Mouse (Mus musculus) heart, postnatal 10 days (tissue): Measurements from ENCODE around the gene Sar1b. TPM values are rescaled to one million over a fixed set of nuclear protein-coding genes. Genes with fewer than 3 reads are reported as not detected.
"Not testable (repeated sequence)": the region's sequence is repeated elsewhere in the genome, so short reads cannot be mapped to it uniquely, and the experiment has no call there.

ENCODE experiments used
- DNase-seq, 2 experiments: peaks; one replicate each; pipeline ENCODE4 v3.0.0; 2021
- intact Hi-C: fragments of 180-260 bp; cut with DNase I; formaldehyde crosslinking; loops from one replicate; pipeline ENCODE4 v1.15.1; 2025
- total RNA-seq, 2 experiments: library from RNA; stranded (reverse); gene quantifications; 2 replicates each; pipeline ENCODE4 v1.2.3; 2021

Sar1b gene
- total RNA-seq, 2 experiments from 2014 or later, result 94.0 to 96.2 TPM

DNA sequence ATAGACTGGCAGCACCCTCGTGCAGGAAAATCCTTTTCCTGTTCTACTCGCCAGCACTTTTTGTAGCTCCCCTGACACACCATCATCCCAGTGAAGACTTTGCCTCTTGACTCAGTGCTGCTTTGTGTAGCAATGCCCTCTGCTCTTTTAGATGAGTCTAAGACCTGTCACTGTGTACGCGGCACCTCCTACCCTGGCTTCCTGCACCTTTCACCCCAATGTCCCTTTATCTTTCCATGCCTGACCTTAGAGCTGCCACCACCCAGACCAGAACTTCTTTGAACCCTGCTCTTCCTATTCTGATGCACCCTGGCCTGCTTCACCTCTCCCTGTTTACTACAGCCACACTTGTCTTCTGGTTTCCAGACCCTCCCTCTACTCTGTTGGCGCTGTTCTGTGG lies 4.8 kb downstream of the Sar1b start:
- intact Hi-C loops, result no loop called here
- no peak for DNase-seq

DNA sequence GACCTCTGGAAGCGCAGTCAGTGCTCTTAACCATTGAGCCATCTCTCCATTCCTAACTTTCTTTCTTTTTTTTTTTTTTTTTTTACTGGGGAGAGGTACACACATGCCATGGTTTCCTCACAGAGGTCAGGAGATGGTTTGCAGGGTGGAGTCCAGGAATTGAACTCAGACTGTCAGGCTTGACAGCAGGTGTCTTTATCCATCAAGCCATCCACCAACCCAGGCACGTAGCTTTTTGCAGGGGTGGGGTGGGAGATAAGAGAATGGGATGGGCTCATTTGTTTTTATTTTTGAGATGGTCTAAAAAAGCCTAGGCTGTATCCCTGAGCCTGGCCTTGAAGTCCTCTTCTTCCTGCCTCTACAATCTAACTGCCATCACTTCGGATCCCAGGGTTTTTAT lies 12.0 kb downstream of the Sar1b start:
- DNase-seq, result no peak
- intact Hi-C loops, result no loop called here

DNA sequence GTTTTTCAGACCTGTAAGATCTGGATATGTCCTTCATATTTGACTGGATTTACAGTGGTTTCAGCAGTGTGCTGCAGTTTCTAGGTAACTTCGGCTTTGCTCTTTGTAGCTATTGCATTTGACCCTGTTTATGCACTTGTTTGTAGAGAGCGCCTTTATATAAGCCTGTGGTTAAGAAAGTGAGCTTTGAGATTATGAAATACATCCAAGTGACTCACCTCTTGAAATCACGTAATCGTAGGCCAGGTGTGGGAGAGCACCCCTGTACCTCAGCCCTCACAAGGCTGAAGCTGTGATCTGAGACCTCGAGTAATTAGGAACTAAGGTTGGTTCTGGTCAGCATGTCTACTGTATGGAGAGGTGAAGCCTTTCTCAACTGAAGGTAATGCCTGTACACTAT lies 14.0 kb downstream of the Sar1b start:
- DNase-seq, result no peak
- intact Hi-C loops, result no loop called here

DNA sequence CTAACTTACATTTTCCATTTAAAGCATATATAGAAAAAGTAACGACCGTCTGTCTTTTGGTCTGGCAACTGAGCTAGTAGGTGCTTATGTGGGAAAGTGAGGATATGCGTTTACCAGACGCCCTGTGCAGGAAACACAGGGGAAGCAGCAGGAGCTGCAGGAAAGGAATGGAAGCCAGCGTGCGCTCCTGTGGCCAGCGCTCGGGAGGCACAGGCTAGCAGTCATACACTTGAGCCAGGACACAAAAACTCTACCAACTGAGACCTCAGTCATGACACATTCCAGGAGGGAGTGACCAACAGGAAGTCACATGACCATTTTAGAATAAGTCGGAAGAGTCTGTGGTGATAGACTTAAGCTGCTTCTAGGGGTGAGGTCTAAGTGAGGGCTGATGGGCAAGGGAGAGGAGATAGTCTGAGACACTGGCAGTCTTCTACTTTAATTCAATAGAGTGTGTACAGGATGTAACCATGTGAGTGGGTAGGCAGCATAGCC lies 17.3 kb downstream of the Sar1b start:
- no peak for DNase-seq
- intact Hi-C loops, result no loop called here

DNA sequence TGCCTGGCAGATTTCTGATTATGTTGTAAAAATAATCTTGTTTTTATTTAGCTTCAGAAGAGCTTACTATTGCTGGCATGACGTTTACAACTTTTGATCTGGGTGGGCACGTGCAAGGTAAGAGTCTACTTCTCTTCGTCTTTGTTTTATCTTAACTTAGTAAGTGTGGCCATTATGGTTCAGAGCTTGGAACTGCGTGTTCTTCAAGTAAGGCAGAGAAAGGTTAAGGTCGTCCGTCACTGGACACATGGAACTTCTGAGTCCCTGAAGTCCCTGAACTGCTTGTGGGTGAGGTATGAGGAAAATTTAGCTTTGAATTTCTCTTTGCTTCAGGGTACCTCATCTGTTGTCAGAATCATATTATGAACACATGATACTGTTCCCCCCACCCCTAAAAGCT lies 19.2 kb downstream of the Sar1b start:
- no peak for DNase-seq
- intact Hi-C loops, result no loop called here

DNA sequence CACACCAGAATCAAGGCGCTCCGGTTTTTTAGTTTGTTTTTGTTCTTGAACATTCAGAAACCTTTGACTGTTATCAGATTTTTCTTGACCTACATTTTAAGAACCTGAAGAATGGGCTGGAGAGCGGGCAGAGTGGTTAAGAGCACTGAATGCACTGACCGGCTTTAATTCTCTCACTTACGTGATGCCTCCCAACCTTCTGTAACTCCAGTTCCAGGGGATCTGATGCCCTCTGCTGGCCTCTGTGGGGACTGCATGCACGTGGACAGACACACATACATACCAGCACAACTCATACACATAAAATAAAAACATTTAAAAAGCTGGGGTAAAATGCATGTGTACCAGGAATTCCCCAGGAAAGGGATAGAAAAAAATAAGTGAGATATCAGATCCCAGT lies 22.4 kb downstream of the Sar1b start:
- DNase-seq, result peak; percentile 29 to 61

DNA sequence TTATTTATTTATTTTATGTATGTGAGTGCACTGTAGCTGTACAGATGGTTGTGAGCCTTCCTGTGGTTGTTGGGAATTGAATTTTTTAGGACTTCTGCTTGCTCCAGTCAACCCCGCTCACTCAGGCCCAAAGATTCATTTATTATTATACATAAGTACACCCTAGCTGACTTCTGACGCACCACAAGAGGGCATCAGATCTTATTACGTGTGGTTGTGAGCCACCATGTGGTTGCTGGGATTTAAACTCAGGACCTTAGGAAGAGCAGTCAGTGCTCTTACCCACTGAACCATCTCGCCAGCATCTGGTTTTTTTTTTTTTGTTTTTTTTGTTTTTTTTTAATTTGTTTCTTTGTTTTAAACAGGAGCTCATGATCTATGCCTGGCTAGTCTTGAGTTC lies 26.2 kb downstream of the Sar1b start:
- intact Hi-C loops, result loop anchor here (5.0 kb wide), 1 partner anchor 52 kb away; no protein-coding TSS in a partner anchor
- not testable (repeated sequence) for DNase-seq

More for the DNA sequence above, 22.4 kb downstream of the Sar1b start:
- intact Hi-C loops, result loop anchor here (5.0 kb wide), 1 partner anchor 49 kb away; no protein-coding TSS in a partner anchor

DNA sequence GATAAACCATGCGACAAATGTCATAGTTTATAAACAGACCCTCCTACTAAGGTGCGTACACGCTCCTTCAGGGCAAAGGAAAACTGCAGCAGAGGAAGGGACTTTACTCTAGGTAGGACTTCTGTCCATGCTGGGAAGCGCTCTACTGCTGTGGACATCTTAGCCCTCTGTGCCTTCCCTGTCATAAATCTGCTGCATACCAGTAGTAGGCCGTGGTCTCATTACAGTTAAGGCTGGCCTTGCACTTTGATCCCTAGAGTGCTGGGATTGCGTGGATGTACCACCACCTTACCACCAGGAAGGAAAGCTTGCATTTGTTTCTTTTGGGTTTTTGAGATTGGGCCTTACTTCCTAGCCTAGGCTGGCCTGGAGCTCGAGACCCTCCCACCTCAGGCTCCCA lies 27.2 kb downstream of the Sar1b start:
- no peak for DNase-seq
- intact Hi-C loops, result no loop called here

DNA sequence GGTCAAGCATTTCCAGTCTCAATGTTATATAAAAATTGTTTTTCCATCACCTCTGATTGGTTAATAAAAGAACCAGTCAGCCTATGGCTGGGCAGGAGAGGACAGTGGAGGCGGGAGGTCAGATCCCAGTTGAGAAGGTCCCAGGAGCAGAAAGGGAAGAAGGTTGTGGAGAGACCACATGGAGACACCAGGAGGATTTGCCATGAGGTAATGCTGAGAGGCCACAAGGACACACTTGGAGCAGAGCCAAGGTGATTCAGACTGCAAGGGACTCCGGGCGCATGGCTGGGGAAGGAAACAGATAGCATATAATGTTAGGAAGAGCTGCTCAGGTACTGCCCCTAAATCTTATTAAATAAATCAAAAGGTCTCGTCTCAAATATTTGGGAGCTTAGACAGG lies 32.8 kb downstream of the Sar1b start:
- intact Hi-C loops, result no loop called here

DNA sequence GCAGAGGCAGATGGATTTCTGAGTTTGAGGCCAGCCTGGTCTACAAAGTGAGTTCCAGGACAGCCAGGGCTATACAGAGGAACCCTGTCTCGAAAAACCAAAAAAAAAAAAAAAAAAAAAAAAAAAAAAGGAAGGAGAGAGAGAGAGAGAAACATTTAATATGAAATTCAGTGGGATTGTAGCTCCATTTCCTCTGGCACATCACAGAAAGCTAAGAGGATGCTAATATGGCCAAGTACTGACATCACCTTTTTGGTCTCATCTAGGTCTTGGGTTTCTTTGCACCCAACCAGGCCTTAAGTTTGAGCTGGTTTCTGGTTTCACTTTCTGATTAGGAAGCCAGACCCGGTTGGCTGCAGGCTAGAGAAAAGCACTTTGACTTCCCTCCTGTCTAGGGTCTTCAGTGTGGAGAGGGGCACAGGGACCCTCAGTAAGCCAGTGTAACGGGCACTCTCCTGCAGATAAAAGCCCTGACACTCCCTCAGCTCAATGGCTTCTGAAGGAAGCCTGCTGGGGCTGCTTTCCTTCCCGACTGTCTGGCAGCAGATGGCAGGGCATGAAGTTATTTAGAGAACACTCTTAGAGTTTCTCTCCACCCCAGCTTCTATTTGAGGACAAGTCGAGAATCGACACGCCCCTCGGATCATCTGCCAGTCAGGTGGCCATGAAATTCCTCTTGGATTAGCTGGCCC lies 37.3 kb downstream of the Sar1b start:
- intact Hi-C loops, result no loop called here

More for the DNA sequence above, 32.8 kb downstream of the Sar1b start:
- DNase-seq, result peak; percentile 37 to 41

DNA sequence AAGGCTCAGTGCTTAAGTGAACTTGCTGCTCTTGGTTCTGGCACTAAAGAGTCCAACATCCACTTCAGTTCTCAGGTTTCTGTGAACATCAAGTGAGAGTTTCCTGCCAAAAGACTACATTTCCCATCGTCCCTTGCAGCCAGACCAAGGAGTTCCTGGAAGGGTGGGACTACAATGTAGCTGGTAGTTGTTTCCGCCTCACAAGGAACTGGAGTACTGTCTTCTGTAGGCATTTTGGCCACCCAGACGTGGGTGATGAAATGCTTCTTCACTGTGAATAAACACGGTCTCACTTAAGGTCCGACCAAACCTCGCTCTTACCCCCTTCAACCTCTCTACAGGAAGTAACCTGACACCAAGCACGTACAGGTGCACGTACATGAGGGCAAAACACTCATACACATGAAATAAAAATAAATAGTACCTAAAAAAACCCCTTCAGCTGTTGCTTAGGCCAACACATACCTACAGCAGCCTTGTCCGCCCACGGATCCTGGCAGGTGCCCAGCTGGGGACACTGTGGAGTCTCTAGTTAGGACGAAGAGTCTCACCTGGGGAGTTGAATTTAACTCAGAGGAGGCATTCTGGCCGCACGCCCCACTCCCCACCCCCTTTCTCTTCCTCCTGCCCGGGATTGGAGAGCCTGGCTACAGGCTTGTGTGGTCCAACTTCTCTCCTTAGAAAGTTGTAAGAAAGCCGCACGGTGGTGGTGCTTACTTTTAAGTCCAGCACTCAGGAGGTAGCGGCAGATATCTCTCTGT lies 41.9 kb downstream of the Sar1b start:
- intact Hi-C loops, result no loop called here
- peak; percentile 80 to 85 for DNase-seq

More for the DNA sequence above, 37.3 kb downstream of the Sar1b start:
- DNase-seq, result peak; percentile 55 to 64

DNA sequence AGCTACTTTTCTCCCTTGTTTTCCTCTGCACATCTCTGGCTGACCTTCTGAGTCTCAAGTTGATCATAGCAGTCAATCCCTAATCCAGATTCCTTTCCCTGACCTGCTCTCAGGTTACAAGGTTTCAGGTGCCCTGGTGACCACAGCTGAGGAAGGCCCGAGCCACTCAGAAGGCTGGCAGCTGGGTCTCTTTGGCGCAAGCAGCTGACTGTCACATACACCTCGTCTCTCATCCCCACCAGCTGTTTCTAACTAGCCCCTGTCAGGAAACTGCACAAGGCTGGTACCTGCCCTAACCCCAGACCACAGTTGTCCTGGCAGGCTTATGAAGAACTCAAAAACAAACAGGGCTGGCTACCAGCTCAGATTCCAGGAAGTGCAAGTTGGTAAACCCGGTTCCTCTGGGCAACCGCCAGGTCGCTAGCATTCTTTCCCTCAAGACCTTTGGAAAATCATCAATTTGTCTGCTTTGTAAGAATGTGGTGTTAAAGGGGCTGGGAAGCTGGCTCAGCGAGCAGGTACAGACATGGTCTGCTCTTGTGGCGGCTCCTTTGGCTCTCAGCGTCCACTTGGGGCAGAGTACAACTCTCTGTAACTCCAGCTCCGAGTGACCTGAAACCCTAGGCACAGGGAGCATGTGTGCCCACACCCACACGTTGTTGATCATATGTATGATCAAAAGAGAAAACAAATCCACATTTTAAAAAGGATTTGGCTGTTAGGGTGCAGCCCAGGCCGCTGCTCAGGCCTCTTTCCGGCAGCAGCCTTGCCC lies 43.8 kb downstream of the Sar1b start:
- DNase-seq, result no peak
- intact Hi-C loops, result no loop called here

DNA sequence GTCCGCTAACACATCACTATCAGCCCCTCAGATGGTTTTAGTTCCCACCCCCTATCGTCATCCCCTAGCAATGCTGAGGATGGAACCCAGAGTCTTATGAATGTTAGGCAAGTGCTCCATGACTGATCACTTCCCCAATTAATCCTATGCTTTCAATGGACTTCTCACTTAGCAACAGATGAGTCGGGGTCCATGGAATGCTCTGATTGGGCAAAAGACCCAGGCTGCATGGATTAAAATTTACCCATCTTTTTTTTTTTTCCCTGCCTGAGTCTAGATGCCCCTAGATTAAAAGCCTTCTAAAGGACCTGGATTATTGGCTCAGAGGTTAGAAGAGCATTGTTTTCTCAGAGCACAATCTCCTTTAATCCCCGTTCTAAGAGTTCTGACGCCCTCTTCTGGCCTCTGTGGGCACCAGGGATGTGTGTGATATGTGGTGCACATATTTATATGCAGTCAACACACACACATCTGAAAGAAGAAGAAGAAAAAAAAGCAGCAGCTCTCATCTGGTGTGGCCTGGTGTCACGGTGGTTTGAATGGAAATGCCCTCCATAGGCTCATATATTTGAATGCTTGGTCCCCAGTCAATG lies 46.2 kb downstream of the Sar1b start:
- DNase-seq, result peak; percentile 33 to 44
- intact Hi-C loops, result no loop called here

DNA sequence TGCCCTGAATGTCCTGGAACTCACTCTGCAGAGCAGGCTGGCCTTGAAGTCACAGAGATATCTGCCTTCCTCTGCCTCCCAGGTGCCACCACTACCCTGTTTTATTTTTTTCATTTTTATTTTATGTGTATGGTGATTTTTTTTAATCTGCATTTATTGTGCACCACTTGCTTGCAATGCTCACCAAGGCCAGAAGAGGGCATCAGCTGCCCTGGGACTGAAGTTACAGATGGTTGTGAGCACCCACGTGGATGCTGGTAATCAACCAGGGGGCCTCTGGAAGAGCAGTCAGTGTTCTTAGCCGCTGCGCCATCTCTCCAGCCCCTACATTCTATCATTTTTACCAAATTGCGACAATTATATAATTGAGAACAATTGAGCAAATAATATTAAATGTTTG lies 47.7 kb downstream of the Sar1b start:
- intact Hi-C loops, result no loop called here

DNA sequence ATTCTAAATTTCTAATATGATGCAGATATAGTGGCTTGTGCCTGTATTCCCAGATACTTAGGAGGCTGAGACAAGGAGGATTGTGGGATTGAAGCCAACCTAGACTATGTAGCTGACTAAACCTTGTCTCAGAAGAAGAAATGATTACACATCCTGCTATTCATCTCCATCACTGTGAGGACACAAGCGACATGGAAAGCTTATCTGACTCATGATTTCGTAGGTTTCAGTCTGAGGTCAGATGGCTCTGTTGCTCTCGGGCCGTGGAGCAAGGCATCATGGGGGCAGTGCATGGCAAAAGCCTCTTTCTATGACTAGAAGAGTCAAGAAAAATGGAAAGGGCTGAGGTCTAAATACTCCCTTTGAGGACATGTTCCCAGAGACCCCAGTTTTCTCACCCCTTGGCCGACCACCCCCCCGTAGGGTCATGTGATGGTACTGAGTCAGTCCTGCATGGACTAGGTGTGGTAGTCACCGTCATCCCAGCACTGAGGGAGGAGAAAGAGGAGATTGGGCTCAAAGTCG lies 48.6 kb downstream of the Sar1b start:
- intact Hi-C loops, result no loop called here
- no peak for DNase-seq

More for the DNA sequence above, 47.7 kb downstream of the Sar1b start:
- DNase-seq, result no peak

DNA sequence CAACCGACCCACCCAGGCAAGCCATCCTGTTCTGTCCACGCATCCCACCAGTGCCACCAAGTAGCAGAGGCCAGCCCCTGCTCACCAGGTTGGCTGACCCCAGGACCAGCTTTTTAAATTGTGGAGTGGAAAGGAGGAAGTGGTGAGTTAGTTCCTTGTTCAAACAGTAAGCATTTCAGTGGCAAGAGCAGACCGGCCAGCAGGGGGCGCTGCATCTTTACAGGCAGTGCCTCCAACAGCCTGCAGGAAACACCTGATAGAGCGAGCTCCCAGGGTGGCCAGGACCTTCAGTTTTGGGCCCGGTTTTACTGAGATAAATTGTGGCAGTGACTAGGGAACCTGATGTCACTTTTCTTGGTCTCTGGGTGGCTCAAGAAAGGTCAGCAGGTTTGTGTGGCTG lies 54.3 kb downstream of the Sar1b start:
- DNase-seq, result peak; percentile 88 to 95
- intact Hi-C loops, result loop anchor here (1.0 to 5.0 kb wide), 2 partner anchors 150 to 405 kb away; partner anchors contain the start of gene Cdkn2aipnl

DNA sequence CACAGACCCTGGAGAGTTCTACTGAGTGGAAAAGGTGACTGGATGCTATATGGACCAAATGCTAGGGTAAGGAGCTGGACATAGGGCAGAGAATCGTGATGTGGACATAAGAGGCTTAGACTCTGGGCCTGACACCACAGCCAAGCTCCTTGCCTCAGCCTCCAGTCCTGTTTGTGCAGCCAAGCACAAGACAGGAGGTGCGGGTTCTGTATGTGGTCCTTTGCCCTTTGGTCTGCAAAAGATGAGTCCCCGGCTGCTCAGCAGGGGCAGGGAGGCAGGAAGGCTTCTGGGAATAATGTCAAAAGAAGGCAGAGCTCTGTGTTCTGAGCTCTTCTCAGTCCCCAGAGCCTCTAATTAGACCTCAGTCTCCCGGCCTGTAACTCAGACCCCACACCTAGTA lies 55.4 kb downstream of the Sar1b start:
- intact Hi-C loops, result loop anchor here (5.0 kb wide), 1 partner anchor 403 kb away; no protein-coding TSS in a partner anchor
- DNase-seq, result no peak

DNA sequence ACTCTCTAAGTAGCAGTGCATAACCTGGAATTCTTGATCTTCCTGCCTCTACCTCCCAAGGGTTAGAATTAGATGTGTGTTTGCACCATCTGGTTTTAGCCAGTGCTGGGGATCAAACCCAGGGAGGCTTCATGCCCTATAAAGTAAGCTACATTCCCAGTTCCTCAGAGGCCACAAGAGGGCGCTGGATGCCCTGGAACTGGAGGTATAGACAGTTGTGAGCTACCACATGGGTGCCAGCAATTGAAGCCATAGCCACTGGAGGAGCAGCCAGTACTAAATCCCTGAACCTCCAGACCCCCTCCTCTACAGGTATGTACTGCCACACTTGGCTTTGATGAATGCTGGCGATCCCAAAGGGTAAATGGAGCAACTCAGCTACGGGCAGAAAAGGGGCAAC lies 56.5 kb downstream of the Sar1b start:
- peak in 1 of 2 experiments; percentile 49 for DNase-seq
- intact Hi-C loops, result loop anchor here (5.0 kb wide), 1 partner anchor 402 kb away; no protein-coding TSS in a partner anchor

DNA sequence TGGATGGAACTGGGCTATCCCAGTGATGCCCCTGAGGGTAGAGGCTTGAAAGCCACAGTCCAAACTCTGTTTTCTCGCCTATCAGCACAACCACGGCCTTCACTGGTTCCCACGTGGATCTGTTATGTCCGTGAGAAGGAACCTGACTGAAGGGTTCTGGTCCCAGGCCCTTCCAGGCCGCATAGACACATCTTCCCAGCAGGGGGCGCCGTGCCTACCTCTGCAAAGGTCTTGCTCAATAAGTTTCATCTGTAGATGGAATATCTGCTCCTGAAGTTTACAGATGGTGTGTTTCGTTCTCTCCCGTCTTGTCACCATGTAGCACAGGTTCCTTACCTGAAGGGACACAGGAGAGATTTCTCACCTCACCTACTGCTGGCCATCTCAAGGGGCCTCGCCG lies 57.4 kb downstream of the Sar1b start:
- peak; percentile 78 to 88 for DNase-seq
- intact Hi-C loops, result loop anchor here (1.0 kb wide), 1 partner anchor 34 kb away; no protein-coding TSS in a partner anchor

DNA sequence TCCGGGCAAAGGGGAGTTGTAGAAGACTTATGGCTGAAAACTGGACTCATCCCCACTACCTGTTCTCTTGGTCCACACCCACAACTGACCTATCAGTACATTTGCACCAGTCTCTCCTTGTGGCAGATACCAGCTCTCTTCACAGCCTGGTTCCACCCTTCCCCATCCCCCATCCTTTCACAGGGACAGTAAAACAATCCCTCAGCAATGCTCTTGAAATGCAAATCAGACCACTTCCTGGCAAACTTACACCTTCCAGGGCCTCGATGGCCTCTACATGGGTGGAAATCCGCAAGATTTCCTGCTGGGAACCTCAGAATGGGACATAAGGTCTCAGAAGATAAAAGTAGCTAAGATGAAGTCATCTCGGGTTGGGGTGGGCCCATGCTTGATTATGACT lies 59.2 kb downstream of the Sar1b start:
- intact Hi-C loops, result no loop called here
- no peak for DNase-seq
